Mouse (Mus musculus): ENCODE data around the gene Hjurp. TPM values are rescaled to one million over a fixed set of nuclear protein-coding genes. Genes with fewer than 3 reads are reported as not detected.
A peak's percentile ranks its signal among the peaks of the same experiment; 100 is the strongest.

The Hjurp gene
- total and polyA plus RNA-seq, 3 experiments, result 67.6 to 80.8 (median 69.8) TPM

- Histone ChIP-seq H3K4me2 (ENCODE audit: insufficient read depth, low read depth, poor library complexity, severe bottlenecking) (no peak overlapping the region), H3K4me3 (replicated peaks in 1 of 3; ENCODE audit: low read depth in 2 of 3, low read length in 2 of 3, poor library complexity in 1 of 3) (no peak overlapping the region), H3K27ac (ENCODE audit: insufficient read depth, low read depth) (no peak overlapping the region), H3K9me3 (replicated peaks; ENCODE audit: low read length) (peaks cover 29% of the 10 kb centered on the region), H3K27me3 (replicated peaks) (peaks cover 72% of the 10 kb centered on the region), H3K9ac (ENCODE audit: insufficient read depth, low read depth) (no peak overlapping the region), H3K36me3 (replicated peaks in 1 of 2; ENCODE audit: control insufficient read depth in 1 of 2, insufficient read depth in 1 of 2, low read length in 1 of 2) (no peaks in the 10 kb centered on the region), H3K4me1 (ENCODE audit: control insufficient read depth in 1 of 2, insufficient read depth in 2 of 2) (peaks cover 13 to 22% of the 10 kb centered on the region in 2 experiments), H3K79me2 (replicated peaks; ENCODE audit: control insufficient read depth, extremely low read depth, insufficient read depth, poor library complexity, severe bottlenecking) (no peaks in the 10 kb centered on the region)
- TF ChIP-seq USF1 (IDR thresholded peaks at IDR 0.05; ENCODE audit: low read depth, low read length) (no peak), ETS1 (conservative IDR thresholded peaks at IDR 0.05; ENCODE audit: low read depth, low read length) (no peak), PAX5 (IDR thresholded peaks at IDR 0.05; ENCODE audit: low read length) (no peak), ZMIZ1 (IDR thresholded peaks at IDR 0.05; ENCODE audit: low read depth, low read length) (no peak), MAFK (IDR thresholded peaks at IDR 0.05; ENCODE audit: insufficient replicate concordance, low read length) (no peak), SIN3A (IDR thresholded peaks at IDR 0.05; ENCODE audit: low read length) (no peak), UBTF (IDR thresholded peaks at IDR 0.05; ENCODE audit: low read depth, low read length) (no peak), MEF2A (IDR thresholded peaks at IDR 0.05; ENCODE audit: borderline replicate concordance, low read depth, low read length) (no peak), MAZ (IDR thresholded peaks at IDR 0.05; ENCODE audit: low read depth, low read length) (no peak), SMC3 (IDR thresholded peaks at IDR 0.05; ENCODE audit: low read depth, low read length) (no peak), HCFC1 (IDR thresholded peaks at IDR 0.05; ENCODE audit: low read depth, low read length) (no peak), KAT2A (IDR thresholded peaks at IDR 0.05; ENCODE audit: insufficient replicate concordance, low read length) (no peak), NELFE (IDR thresholded peaks at IDR 0.05; ENCODE audit: low read depth, low read length) (no peak), MYC (IDR thresholded peaks at IDR 0.05; ENCODE audit: low read depth, low read length) (no peak), MAX (IDR thresholded peaks at IDR 0.05; ENCODE audit: low read length) (no peak), ZKSCAN1 (IDR thresholded peaks at IDR 0.05; ENCODE audit: borderline replicate concordance, low read depth, low read length) (no peak), ELF1 (IDR thresholded peaks at IDR 0.05; ENCODE audit: low read depth, low read length) (no peak), ZNF384 (IDR thresholded peaks at IDR 0.05; ENCODE audit: low read depth, low read length) (no peak)
- no peak for DNase-seq (ENCODE audit: extremely low read depth)
- in situ Hi-C loops (cut with MboI; ENCODE audit: low pct_ligation_motif_present, low pct_unique_long_range_greater_than_20kb, low sequenced_read_pairs), result loop anchor here (10.0 to 25.0 kb wide), 2 partner anchors 151 to 323 kb away; partner anchors contain the start of gene Ugt1a6a
- dilution Hi-C loops (cut with MboI; ENCODE audit: extremely low pct_ligation_motif_present, extremely low pct_unique_long_range_greater_than_20kb, low sequenced_read_pairs), result no loop called here
Measured at GRCm38 (mm10) chr1:88285652-88286051, 8.2 kb upstream of the Hjurp start.

- peak; percentile 69 for DNase-seq (ENCODE audit: extremely low read depth)
- H3K4me1 ChIP-seq (ENCODE audit: control insufficient read depth in 1 of 2, insufficient read depth in 2 of 2), result peaks cover 13 to 22% of the 10 kb centered on the region in 2 experiments
- H3K27me3 ChIP-seq (replicated peaks), result peaks cover 76% of the 10 kb centered on the region
- TF ChIP-seq NRF1 (IDR thresholded peaks at IDR 0.05; ENCODE audit: low read depth, low read length) (0 out of 2 replicates have a peak, but pooled peaks have one; percentile 18), NELFE (IDR thresholded peaks at IDR 0.05; ENCODE audit: low read depth, low read length) (0 out of 2 replicates have a peak, but pooled peaks have one; percentile 4), CTCF (conservative IDR thresholded peaks at IDR 0.05 in 1 of 2, IDR thresholded peaks at IDR 0.05 in 1 of 2; ENCODE audit: low read depth in 2 of 2, low read length in 2 of 2) (peak in 1 of 2 experiments; percentile 89; a peak in 2 of 4 replicates), RAD21 (IDR thresholded peaks at IDR 0.05; ENCODE audit: low read depth, low read length) (peak; percentile 12), SIN3A (IDR thresholded peaks at IDR 0.05; ENCODE audit: low read length) (no peak), SMC3 (IDR thresholded peaks at IDR 0.05; ENCODE audit: low read depth, low read length) (peak; percentile 43), RCOR1 (conservative IDR thresholded peaks at IDR 0.05; ENCODE audit: low read depth, low read length) (no peak)
- H3K9me3 ChIP-seq (replicated peaks; ENCODE audit: low read length), result peaks cover 26% of the 10 kb centered on the region
- no peak overlapping the region for H3K4me3 ChIP-seq (replicated peaks in 1 of 3; ENCODE audit: low read depth in 2 of 3, low read length in 2 of 3, poor library complexity in 1 of 3)
- H3K4me2 ChIP-seq (ENCODE audit: insufficient read depth, low read depth, poor library complexity, severe bottlenecking), result no peak overlapping the region
- no peaks in the 10 kb centered on the region for H3K79me2 ChIP-seq (replicated peaks; ENCODE audit: control insufficient read depth, extremely low read depth, insufficient read depth, poor library complexity, severe bottlenecking)
- dilution Hi-C loops (cut with MboI; ENCODE audit: extremely low pct_ligation_motif_present, extremely low pct_unique_long_range_greater_than_20kb, low sequenced_read_pairs) (no loop called here), in situ Hi-C loops (cut with MboI; ENCODE audit: low pct_ligation_motif_present, low pct_unique_long_range_greater_than_20kb, low sequenced_read_pairs) (loop anchor here (10.0 to 25.0 kb wide), 2 partner anchors 150 to 323 kb away; partner anchors contain the start of gene Ugt1a6a)
- H3K9ac ChIP-seq (ENCODE audit: insufficient read depth, low read depth), result no peak overlapping the region
- no peak overlapping the region for H3K27ac ChIP-seq (ENCODE audit: insufficient read depth, low read depth)
- no peaks in the 10 kb centered on the region for H3K36me3 ChIP-seq (replicated peaks in 1 of 2; ENCODE audit: control insufficient read depth in 1 of 2, insufficient read depth in 1 of 2, low read length in 1 of 2)
Measured at GRCm38 (mm10) chr1:88284946-88285320, 7.5 kb upstream of the Hjurp start.
